Mouse (Mus musculus): ENCODE data around the gene Hoxb8. TPM values are rescaled to one million over a fixed set of nuclear protein-coding genes. Genes with fewer than 3 reads are reported as not detected.

Gene Hoxb8
- total RNA-seq, 1 experiment: 0.18 TPM

- H3K36me3 ChIP-seq (ENCODE audit: control insufficient read depth, insufficient read depth, low read length, poor library complexity, severe bottlenecking): no peaks in the 10 kb centered on the region
- no peak overlapping the region for H3K9ac ChIP-seq (ENCODE audit: insufficient read depth, low read depth, low read length, poor library complexity, severe bottlenecking)
- no peaks in the 10 kb centered on the region for H3K4me1 ChIP-seq (ENCODE audit: control insufficient read depth in 2 of 2, insufficient read depth in 2 of 2, low read length in 2 of 2, poor library complexity in 1 of 2)
- no peak overlapping the region for H3K4me3 ChIP-seq (ENCODE audit: insufficient read depth in 1 of 2, low read depth in 1 of 2, low read length in 2 of 2, poor library complexity in 1 of 2, severe bottlenecking in 1 of 2)
- no peak for DNase-seq (ENCODE audit: low read depth, low spot score)
- no peak overlapping the region for H3K27ac ChIP-seq (ENCODE audit: insufficient read depth, low read depth, low read length, poor library complexity, severe bottlenecking)
- TF ChIP-seq CHD2 (IDR thresholded peaks at IDR 0.05; ENCODE audit: low read depth, low read length) (no peak), HCFC1 (IDR thresholded peaks at IDR 0.05; ENCODE audit: borderline replicate concordance, insufficient read depth, low read length) (no peak), MAFK (IDR thresholded peaks at IDR 0.05; ENCODE audit: insufficient read depth, low read depth, low read length) (no peak), ZNF384 (IDR thresholded peaks at IDR 0.05; ENCODE audit: low read depth, low read length) (no peak), ZC3H11A (IDR thresholded peaks at IDR 0.05; ENCODE audit: borderline replicate concordance, low read depth, low read length) (no peak)
- no peaks in the 10 kb centered on the region for H3K9me3 ChIP-seq (ENCODE audit: control insufficient read depth, insufficient read depth, low read depth, low read length)
- in situ Hi-C loops (cut with MboI; ENCODE audit: low sequenced_read_pairs in 2 of 2, unreplicated experiment in 2 of 2): loop anchor here (10.0 kb wide), 3 partner anchors 49 to 159 kb away; partner anchors contain the start of genes Hoxb13 (in 1 of the 2), Hoxb7 (in 1 of the 2) and Hoxb8 (in 1 of the 2)
These were observed 52.3 kb downstream of the Hoxb8 start for GRCm38 (mm10) chr11:96334002-96334364.

Other genes starting within 250 kb of the Hoxb8 start
- 51.5 and 79.4 TPM in 2 replicates for gene Snf8, start 247.0 kb upstream of the Hoxb8 start, total RNA-seq (2012; rRNA removed)
- gene Ube2z, start 216.5 kb upstream of the Hoxb8 start, total RNA-seq (2012; rRNA removed): 42.5 and 75.9 TPM in 2 replicates
- gene Atp5g1, start 206.2 kb upstream of the Hoxb8 start, total RNA-seq (2012; rRNA removed): 726 and 963 TPM in 2 replicates
- 23.3 and 160 TPM in 2 replicates for gene Calcoco2, start 169.9 kb upstream of the Hoxb8 start, total RNA-seq (2012; rRNA removed)
- 5.0 and 5.4 TPM in 2 replicates for gene Ttll6, start 148.1 kb upstream of the Hoxb8 start, total RNA-seq (2012; rRNA removed)
- 0.48 and 1.4 TPM in 2 replicates for gene Hoxb13, start 87.6 kb upstream of the Hoxb8 start, total RNA-seq (2012; rRNA removed)
- gene Hoxb9, start 10.4 kb upstream of the Hoxb8 start, total RNA-seq (2012; rRNA removed): 1.2 and 3.3 TPM in 2 replicates
- gene Hoxb7, start 4.7 kb downstream of the Hoxb8 start, total RNA-seq (2012; rRNA removed): 0.98 TPM in 1 of 2 replicates, not detected in the other
- 0.22 and 0.26 TPM in 2 replicates for gene Hoxb6, start 10.6 kb downstream of the Hoxb8 start, total RNA-seq (2012; rRNA removed)
- gene Hoxb5, start 21.4 kb downstream of the Hoxb8 start, total RNA-seq (2012; rRNA removed): 0.09 and 0.16 TPM in 2 replicates
- gene Hoxb4, start 36.4 kb downstream of the Hoxb8 start, total RNA-seq (2012; rRNA removed): 0.21 and 1.2 TPM in 2 replicates
- 0.54 TPM in 1 of 2 replicates, not detected in the other for gene Hoxb3, start 41.4 kb downstream of the Hoxb8 start, total RNA-seq (2012; rRNA removed)
- gene Hoxb2, start 68.6 kb downstream of the Hoxb8 start, total RNA-seq (2012; rRNA removed): 0.62 TPM in 1 of 2 replicates, not detected in the other
- gene Hoxb1, start 83.8 kb downstream of the Hoxb8 start, total RNA-seq (2012; rRNA removed): 0.37 and 0.49 TPM in 2 replicates
- gene Skap1, start 182.7 kb downstream of the Hoxb8 start, total RNA-seq (2012; rRNA removed): 0.37 and 0.40 TPM in 2 replicates